Mouse (Mus musculus) kidney, embryonic 14.5 days (tissue): ENCODE measurements at regions not wholly inside any gene's neighbourhood (a gene's known extent, or its start where the extent isn't known, plus 50 kb on each side); places are given as distances from the start of the nearest gene placed in this dataset.

Source experiments
- ATAC-seq: fragments of 200-750 bp; cut with Nextera tagmentation; 2 replicates; pipeline ENCODE4 v1.8.0; 2017; ENCODE audit warnings: moderate number of reproducible peaks, mild to moderate bottlenecking, moderate TSS enrichment, moderate library complexity; ENCODE audit not compliant: low FRiP score, low TSS enrichment
- H3K27ac ChIP-seq: fragments of 300-500 bp; sonication (generic); 2 replicates; pipeline ENCODE4 v1.5.1; 2014; ENCODE audit warnings: low read depth, mild to moderate bottlenecking, low read length, moderate library complexity, mixed read lengths
- H3K27me3 ChIP-seq: fragments of 300-500 bp; sonication (generic); 2 replicates; pipeline ENCODE4 v1.6.1; 2014; ENCODE audit warnings: mild to moderate bottlenecking, low read length; ENCODE audit not compliant: control insufficient read depth, insufficient read depth
- H3K36me3 ChIP-seq: fragments of 300-500 bp; sonication (generic); 2 replicates; pipeline ENCODE4 v1.6.1; 2014; ENCODE audit warnings: low read length, mixed read lengths; ENCODE audit not compliant: control insufficient read depth, insufficient read depth
- H3K4me1 ChIP-seq: fragments of 300-500 bp; sonication (generic); 2 replicates; pipeline ENCODE4 v1.6.1; 2014; ENCODE audit warnings: low read length, mixed read lengths; ENCODE audit not compliant: control insufficient read depth, insufficient read depth
- H3K4me2 ChIP-seq: fragments of 300-500 bp; sonication (generic); replicated peaks from 2 replicates; pipeline ENCODE4 v1.6.1; 2014; ENCODE audit warnings: low read depth, mild to moderate bottlenecking, low read length
- H3K4me3 ChIP-seq: fragments of 300-500 bp; sonication (generic); 2 replicates; pipeline ENCODE4 v1.5.1; 2014; ENCODE audit warnings: mild to moderate bottlenecking, low read length
- H3K9ac ChIP-seq: fragments of 300-500 bp; sonication (generic); 2 replicates; pipeline ENCODE4 v1.6.1; 2014; ENCODE audit warnings: low read depth, mild to moderate bottlenecking, low read length, moderate library complexity
- H3K9me3 ChIP-seq: fragments of 300-500 bp; sonication (generic); 2 replicates; pipeline ENCODE4 v1.6.1; 2016; ENCODE audit warnings: low read length; ENCODE audit not compliant: control insufficient read depth
- WGBS: fragments of 180-500 bp; shearing (Covaris S2); extraction: QIAGEN DNeasy Blood & Tissue Kit; methylation state at CpG from one replicate; pipeline ENCODE4 v1.1.7; 2014; 5-methylcytosine and 5-hydroxymethylcytosine counted together

DNA sequence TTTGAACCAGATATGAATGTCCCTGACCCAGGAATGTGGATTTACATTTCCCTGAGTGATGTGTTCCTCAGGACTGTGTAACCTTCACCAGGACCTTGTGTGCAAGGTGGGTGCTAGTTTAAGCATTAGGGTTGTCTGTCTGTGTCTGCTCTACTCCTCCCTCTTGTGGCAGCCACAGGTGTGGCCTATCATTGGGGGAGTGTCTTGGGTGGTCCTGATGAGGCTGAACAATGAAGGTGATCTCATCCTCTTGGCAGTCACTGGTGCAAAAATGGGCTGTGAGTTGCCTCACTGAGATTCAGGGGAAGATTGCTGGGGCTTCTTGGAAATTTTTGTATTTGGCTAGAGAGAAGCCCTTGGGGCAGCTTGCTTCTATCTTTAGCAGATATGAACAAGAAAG, 179.4 kb upstream of the Ube2e1 start:
- ATAC-seq, result no peak; the same call in 1 of the 2 replicates
- H3K9ac ChIP-seq, result no peak overlapping the region
- no peaks in the 10 kb centered on the region for H3K36me3 ChIP-seq
- H3K4me1 ChIP-seq, result no peaks in the 10 kb centered on the region
- H3K27me3 ChIP-seq, result no peaks in the 10 kb centered on the region
- no peak overlapping the region for H3K27ac ChIP-seq
- H3K4me2 ChIP-seq, result no peak overlapping the region
- no peaks in the 10 kb centered on the region for H3K9me3 ChIP-seq
- no peak overlapping the region for H3K4me3 ChIP-seq

DNA sequence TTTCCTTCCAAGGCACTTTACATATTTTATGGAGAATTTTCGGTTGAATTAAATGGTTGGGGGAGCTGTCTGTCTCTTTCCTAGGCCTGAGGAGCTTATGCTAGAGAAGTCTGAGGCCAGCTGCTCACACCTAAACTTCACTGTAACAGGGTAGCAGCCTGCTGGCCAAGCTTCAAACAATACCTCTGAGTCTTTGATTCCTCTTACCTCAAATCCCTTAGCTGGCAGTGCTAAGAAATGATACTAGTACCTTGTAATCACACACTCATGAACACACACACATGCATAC, 176.6 kb upstream of the Ube2e1 start:
- H3K9ac ChIP-seq, result no peak overlapping the region
- 52% methylated on average over 1 of the region's 1 CpGs for WGBS

DNA sequence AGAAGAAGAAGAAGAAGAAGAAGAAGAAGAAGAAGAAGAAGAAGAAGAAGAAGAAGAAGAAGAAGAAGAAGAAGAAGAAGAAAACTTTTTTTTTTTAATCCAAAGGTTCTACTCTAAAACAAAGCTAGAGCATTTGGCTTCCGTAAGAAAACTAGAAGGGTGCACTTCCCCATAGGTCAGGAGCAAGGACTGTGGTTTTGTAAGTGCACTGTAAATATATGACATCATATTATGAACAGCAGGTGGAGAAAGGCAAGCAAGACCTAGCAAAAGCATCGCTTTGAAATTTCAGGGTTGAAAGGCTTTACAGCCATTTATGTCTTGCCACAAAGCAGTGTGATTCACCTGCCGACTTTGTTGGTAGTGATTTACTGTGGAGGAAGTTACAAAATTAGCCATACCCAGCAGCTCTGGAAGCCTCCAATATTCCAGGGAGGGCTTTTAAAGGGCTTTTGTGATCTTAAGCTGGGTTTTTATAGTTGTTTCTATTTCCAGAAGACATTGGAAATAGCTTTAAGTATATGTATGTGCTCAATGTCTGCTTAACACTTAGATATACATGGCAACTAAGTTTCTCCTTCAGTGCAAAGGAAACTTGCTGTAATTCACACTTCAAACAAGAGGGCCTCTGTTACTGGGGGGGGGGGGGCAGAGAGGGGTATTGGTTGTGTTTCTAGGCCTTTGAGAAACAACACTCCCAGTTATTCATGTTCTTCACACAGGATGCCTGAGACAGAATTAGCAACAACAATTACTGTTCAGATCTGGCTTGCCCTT, 176.1 kb upstream of the Ube2e1 start:
- H3K9ac ChIP-seq, result no peak overlapping the region
- no peaks in the 10 kb centered on the region for H3K36me3 ChIP-seq
- no peak overlapping the region for H3K27ac ChIP-seq
- H3K9me3 ChIP-seq, result 0 out of 2 replicates have a peak, but pooled peaks cover 2% of the 10 kb centered on the region
- WGBS, result 46% methylated on average over 3 of the region's 3 CpGs
- ATAC-seq, result no peak
- no peaks in the 10 kb centered on the region for H3K27me3 ChIP-seq
- H3K4me3 ChIP-seq, result no peak overlapping the region
- H3K4me1 ChIP-seq, result no peaks in the 10 kb centered on the region
- no peak overlapping the region for H3K4me2 ChIP-seq

More for the DNA sequence above, 176.6 kb upstream of the Ube2e1 start:
- no peak for ATAC-seq
- no peak overlapping the region for H3K27ac ChIP-seq
- no peak overlapping the region for H3K4me2 ChIP-seq
- 0 out of 2 replicates have a peak, but pooled peaks cover 2% of the 10 kb centered on the region for H3K9me3 ChIP-seq
- no peaks in the 10 kb centered on the region for H3K36me3 ChIP-seq
- H3K27me3 ChIP-seq, result no peaks in the 10 kb centered on the region
- H3K4me1 ChIP-seq, result no peaks in the 10 kb centered on the region
- no peak overlapping the region for H3K4me3 ChIP-seq

DNA sequence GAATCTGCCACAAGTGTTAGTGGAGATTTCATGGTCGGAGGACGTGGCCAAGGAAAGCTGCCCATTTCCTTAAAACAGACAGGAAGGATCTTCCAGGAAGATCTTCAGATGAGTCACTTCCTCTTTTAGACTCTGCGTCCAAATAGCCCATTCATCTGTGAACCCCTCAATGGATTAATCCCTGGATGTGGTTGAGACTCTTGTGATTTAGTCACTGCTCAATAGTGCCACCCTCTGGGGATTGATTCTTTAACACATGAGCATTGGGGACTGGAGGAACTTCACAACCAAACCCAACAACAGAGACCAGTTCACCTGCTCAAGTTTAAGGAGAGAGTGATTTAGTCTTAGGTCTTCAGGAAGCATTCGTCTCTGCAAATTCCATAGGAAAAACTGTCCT, 174.5 kb upstream of the Ube2e1 start:
- no peak overlapping the region for H3K27ac ChIP-seq
- H3K4me3 ChIP-seq, result no peak overlapping the region
- ATAC-seq, result no peak
- H3K4me1 ChIP-seq, result no peaks in the 10 kb centered on the region
- H3K9me3 ChIP-seq, result 0 out of 2 replicates have a peak, but pooled peaks cover 2% of the 10 kb centered on the region
- no peak overlapping the region for H3K4me2 ChIP-seq
- WGBS, result 68% methylated on average over 4 of the region's 4 CpGs
- H3K27me3 ChIP-seq, result no peaks in the 10 kb centered on the region
- H3K36me3 ChIP-seq, result no peaks in the 10 kb centered on the region
- H3K9ac ChIP-seq, result no peak overlapping the region

DNA sequence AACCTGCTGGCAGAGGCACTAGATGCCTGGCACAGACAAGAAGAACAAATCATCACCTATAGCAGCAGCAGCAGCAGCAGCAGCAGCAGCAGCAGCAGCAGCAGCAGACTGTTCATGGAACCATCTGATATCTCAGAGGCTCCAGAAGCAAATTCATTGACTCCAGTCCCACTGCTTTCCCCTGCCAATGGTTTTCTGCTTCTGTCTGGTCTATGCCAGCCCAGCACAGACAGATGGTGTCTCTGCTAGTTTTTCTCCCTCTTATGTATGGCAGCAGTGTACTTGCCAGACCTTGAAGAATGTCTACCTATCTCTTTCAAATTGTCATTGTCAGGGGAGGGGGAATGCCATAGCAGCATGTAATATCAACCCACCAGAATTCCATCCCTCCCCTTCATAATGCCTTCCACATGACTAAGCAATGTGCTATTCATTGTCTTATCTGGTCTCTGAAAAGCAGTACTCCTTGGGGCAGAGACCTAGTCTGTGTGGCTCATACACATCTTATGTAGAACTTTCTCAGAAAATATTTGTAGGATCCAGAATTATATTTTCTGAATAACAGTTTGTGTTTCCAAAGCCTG, 168.7 kb upstream of the Ube2e1 start:
- Histone ChIP-seq H3K9ac (no peak overlapping the region), H3K9me3 (0 out of 2 replicates have a peak, but pooled peaks cover 2% of the 10 kb centered on the region), H3K27ac (no peak overlapping the region), H3K27me3 (no peaks in the 10 kb centered on the region), H3K4me1 (no peaks in the 10 kb centered on the region), H3K4me3 (no peak overlapping the region), H3K36me3 (no peaks in the 10 kb centered on the region), H3K4me2 (no peak overlapping the region)
- no peak for ATAC-seq

DNA sequence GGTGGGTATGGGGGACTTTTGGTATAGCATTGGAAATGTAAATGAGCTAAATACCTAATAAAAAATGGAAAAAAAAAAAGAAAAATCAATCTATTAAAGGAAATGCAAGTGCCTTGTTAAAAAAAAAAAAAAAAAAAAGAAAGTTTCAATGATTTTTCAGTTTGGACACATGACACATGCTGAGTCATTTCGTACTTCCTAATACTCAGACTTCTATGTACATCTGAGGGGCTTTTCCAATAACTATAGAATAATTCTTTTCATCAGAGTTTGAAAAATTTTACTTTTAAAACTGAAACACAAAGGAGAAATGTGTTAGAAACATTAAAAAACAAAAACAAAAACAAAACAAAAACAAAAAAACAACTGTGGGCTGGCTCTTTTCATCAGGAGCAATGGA, 162.4 kb upstream of the Ube2e1 start:
- 91% methylated on average over 1 of the region's 1 CpGs for WGBS
- ATAC-seq, result no peak
- no peak overlapping the region for H3K27ac ChIP-seq
- H3K4me1 ChIP-seq, result no peaks in the 10 kb centered on the region
- H3K4me3 ChIP-seq, result no peak overlapping the region
- no peak overlapping the region for H3K4me2 ChIP-seq
- H3K9ac ChIP-seq, result no peak overlapping the region
- no peaks in the 10 kb centered on the region for H3K27me3 ChIP-seq
- H3K9me3 ChIP-seq, result no peaks in the 10 kb centered on the region
- no peaks in the 10 kb centered on the region for H3K36me3 ChIP-seq

DNA sequence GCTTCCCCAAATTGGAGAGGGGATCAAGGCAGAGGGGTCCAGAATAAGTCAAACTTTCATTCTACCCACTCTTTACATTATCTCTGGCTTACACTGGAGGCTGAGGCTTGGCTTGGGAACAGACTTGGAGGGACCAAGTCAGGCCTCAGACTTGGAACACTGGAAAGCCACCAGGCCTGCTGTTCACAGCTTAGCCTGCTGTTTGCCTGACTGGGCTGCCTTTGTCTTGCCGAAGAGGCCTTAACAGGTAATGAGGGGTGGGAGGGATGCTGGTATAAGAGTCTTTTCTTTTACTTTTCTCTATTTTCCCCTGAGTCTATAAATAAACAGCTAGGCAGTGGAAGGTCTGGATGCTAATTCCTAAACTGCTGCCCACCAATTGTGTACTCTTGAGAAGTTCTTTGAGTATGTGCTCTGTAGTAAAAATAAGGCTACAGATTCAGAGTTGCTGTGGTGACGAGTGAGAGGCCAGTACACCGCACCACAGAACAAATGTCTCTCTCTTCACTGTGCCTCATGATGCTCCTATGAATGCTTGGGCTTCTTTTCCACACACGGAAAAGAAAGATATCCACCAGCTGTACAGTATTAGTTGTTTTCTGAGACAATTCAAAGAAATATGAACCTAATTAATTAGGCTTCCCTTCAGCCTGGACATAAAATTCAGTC, 154.6 kb upstream of the Ube2e1 start:
- Histone ChIP-seq H3K9ac (no peak overlapping the region), H3K4me2 (no peak overlapping the region), H3K4me3 (no peak overlapping the region), H3K27me3 (no peaks in the 10 kb centered on the region), H3K36me3 (no peaks in the 10 kb centered on the region), H3K27ac (no peak overlapping the region), H3K4me1 (no peaks in the 10 kb centered on the region), H3K9me3 (no peaks in the 10 kb centered on the region)
- 0 out of 2 replicates have a peak, but pooled peaks have one; percentile 20 for ATAC-seq
- WGBS, result 51% methylated on average over 4 of the region's 4 CpGs

DNA sequence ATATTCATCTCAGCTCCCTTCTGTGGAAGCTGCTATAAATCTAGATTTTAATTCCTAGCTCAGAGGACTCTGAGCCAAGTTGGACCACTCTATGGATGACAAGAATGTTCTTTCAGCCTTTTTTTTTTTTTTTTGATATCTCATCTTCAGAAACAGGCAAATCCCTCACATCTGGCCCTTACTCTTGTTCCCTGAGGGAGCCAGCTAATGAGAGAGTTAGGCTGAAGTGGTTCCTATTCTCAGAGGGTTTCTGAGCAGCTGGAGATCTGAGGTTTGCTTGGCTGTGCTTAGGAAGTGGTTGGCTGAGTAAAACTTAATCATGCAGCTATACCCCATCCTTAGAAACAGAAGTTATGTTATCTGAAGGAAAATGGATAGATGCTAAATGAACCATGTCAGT, 153.9 kb upstream of the Ube2e1 start:
- ATAC-seq, result no peak
- no peaks in the 10 kb centered on the region for H3K27me3 ChIP-seq
- no peak overlapping the region for H3K4me3 ChIP-seq
- H3K9me3 ChIP-seq, result no peaks in the 10 kb centered on the region
- H3K4me1 ChIP-seq, result no peaks in the 10 kb centered on the region
- H3K9ac ChIP-seq, result no peak overlapping the region
- no peaks in the 10 kb centered on the region for H3K36me3 ChIP-seq
- no peak overlapping the region for H3K27ac ChIP-seq
- H3K4me2 ChIP-seq, result no peak overlapping the region

DNA sequence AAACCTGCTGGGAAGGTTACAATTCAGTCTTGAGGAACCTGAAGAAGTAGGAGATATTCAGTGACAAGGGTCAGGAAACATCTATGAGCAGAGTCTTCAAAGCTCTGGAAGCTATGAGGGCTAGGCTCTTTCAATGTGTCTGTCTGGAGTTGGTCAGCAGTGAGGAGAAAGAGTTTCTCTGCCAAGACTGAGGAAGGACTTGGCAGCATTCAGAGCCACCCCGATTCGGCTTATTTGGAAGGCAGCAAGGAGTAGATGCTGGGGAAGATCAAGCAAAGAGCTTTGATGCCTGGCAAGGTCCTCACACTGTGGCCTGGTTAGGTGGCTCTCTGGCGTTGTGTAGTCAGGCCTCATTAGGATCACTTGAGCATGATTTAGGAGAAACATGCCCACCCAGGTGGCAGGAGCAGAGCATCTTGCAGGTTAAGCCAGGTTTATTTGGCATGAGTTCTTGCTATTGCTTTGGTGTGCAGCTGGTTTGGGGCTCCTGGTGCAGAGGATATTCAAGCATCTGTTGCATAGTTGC, 145.2 kb upstream of the Ube2e1 start:
- Histone ChIP-seq H3K36me3 (no peaks in the 10 kb centered on the region), H3K4me3 (no peak overlapping the region)
- 75% methylated on average over 3 of the region's 3 CpGs for WGBS

More for the DNA sequence above, 145.2 kb upstream of the Ube2e1 start:
- no peak for ATAC-seq
- Histone ChIP-seq H3K4me2 (no peak overlapping the region), H3K9ac (no peak overlapping the region), H3K9me3 (no peaks in the 10 kb centered on the region), H3K4me1 (no peaks in the 10 kb centered on the region), H3K27ac (no peak overlapping the region), H3K27me3 (no peaks in the 10 kb centered on the region)
